20 mouse cellular contexts compared by ENCODE assay signal in genomic region chr11:108985836-108986235, GRCm38 (mm10).
DNase-seq lines count a peak whose midpoint lies in the region; ATAC-seq lines count a peak whose summit lies in the region.
"Had no signal": no experiment of that assay in that cellular context is flagged by ENCODE, and none has a peak within 500 bp of the region (broad histone marks: within the 10 kb centered on the region; RNA-seq: fewer than 3 reads in every experiment).

No protein-coding gene starts in this region.

- H3K4me3 ChIP-seq in forebrain, embryonic 11.5 days (ENCODE audit: low read depth, low read length): no peak overlapping the region
- H3K4me3 ChIP-seq in forebrain, embryonic 16.5 days (replicated peaks; ENCODE audit: low read length): no peak overlapping the region
- no peak overlapping the region for H3K4me3 ChIP-seq in hindbrain, embryonic 12.5 days
- H3K4me3 ChIP-seq in hindbrain, embryonic 14.5 days (replicated peaks; ENCODE audit: low read length): no peak overlapping the region
- H3K4me3 ChIP-seq: embryonic facial prominence, embryonic 15.5 days; erythroblast, embryonic 14.5 days; forebrain, embryonic 12.5 days; gastrocnemius, adult 2 months; intestine, embryonic 15.5 days had no signal

- no peak overlapping the region for H3K27ac ChIP-seq in forebrain, embryonic 11.5 days (ENCODE audit: low read depth, low read length)
- H3K27ac ChIP-seq in forebrain, embryonic 16.5 days (ENCODE audit: low read length): no peak overlapping the region
- peak overlapping the region; percentile 12; the same call in 1 of the 2 replicates for H3K27ac ChIP-seq in hindbrain, embryonic 12.5 days
- no peak overlapping the region for H3K27ac ChIP-seq in hindbrain, embryonic 14.5 days
- H3K27ac ChIP-seq: embryonic facial prominence, embryonic 15.5 days; forebrain, embryonic 12.5 days; gastrocnemius, adult 2 months; intestine, embryonic 15.5 days had no signal

- no peaks in the 10 kb centered on the region for H3K36me3 ChIP-seq in forebrain, embryonic 11.5 days (ENCODE audit: control insufficient read depth, insufficient read depth, low read length)
- H3K36me3 ChIP-seq in forebrain, embryonic 16.5 days (ENCODE audit: control insufficient read depth, insufficient read depth): no peaks in the 10 kb centered on the region
- H3K36me3 ChIP-seq in hindbrain, embryonic 12.5 days: no peaks in the 10 kb centered on the region
- H3K36me3 ChIP-seq in hindbrain, embryonic 14.5 days (replicated peaks; ENCODE audit: control insufficient read depth, insufficient read depth): no peaks in the 10 kb centered on the region
- H3K36me3 ChIP-seq: embryonic facial prominence, embryonic 15.5 days; forebrain, embryonic 12.5 days; intestine, embryonic 15.5 days had no signal

- H3K9me3 ChIP-seq in forebrain, embryonic 11.5 days (ENCODE audit: control insufficient read depth, low read length): no peaks in the 10 kb centered on the region
- no peaks in the 10 kb centered on the region for H3K9me3 ChIP-seq in forebrain, embryonic 16.5 days (ENCODE audit: control insufficient read depth, low read length)
- H3K9me3 ChIP-seq in hindbrain, embryonic 12.5 days (replicated peaks): no peaks in the 10 kb centered on the region
- no peaks in the 10 kb centered on the region for H3K9me3 ChIP-seq in hindbrain, embryonic 14.5 days (ENCODE audit: control insufficient read depth, low read length)
- H3K9me3 ChIP-seq: embryonic facial prominence, embryonic 15.5 days; forebrain, embryonic 12.5 days; intestine, embryonic 15.5 days had no signal

- no peaks in the 10 kb centered on the region for H3K4me1 ChIP-seq in forebrain, embryonic 11.5 days (replicated peaks; ENCODE audit: control insufficient read depth, insufficient read depth, low read length)
- no peaks in the 10 kb centered on the region for H3K4me1 ChIP-seq in forebrain, embryonic 16.5 days (replicated peaks; ENCODE audit: control insufficient read depth, insufficient read depth, low read length)
- peaks cover 8% of the 10 kb centered on the region; the same call in 1 of the 2 replicates for H3K4me1 ChIP-seq in hindbrain, embryonic 12.5 days
- H3K4me1 ChIP-seq in hindbrain, embryonic 14.5 days (replicated peaks; ENCODE audit: control insufficient read depth, insufficient read depth, low read length): no peaks in the 10 kb centered on the region
- H3K4me1 ChIP-seq: intestine, embryonic 15.5 days had no signal

- no peak for ATAC-seq in forebrain, embryonic 11.5 days (replicated peaks; ENCODE audit: low FRiP score)
- ATAC-seq in forebrain, embryonic 16.5 days: no peak
- ATAC-seq in hindbrain, embryonic 12.5 days (ENCODE audit: low FRiP score): no peak
- ATAC-seq in hindbrain, embryonic 14.5 days (ENCODE audit: low FRiP score): no peak
- ATAC-seq: intestine, embryonic 15.5 days; Patski had no signal

- DNase-seq in forebrain, embryonic 11.5 days (ENCODE audit: low spot score): peak; percentile 45
- DNase-seq in hindbrain, embryonic 14.5 days (ENCODE audit: low spot score): no peak
- peak; percentile 38 for DNase-seq in right cerebral cortex, postnatal 4 days
- no peak for DNase-seq in right cerebral cortex, adult 2 months (ENCODE audit: low spot score in 2 of 2)
- DNase-seq in layer of hippocampus, adult 9-10 months (ENCODE audit: low spot score): no peak
- DNase-seq: adrenal gland, adult 2 months; adrenal gland, postnatal 25 days; cerebellum, adult 8-10 months; gastrocnemius, adult 2 months; gastrocnemius, postnatal 25 days; heart, postnatal 10 days; heart, postnatal 4 days; kidney, adult 18-20 months had no signal

- no peak overlapping the region for H3K4me2 ChIP-seq in forebrain, embryonic 11.5 days (ENCODE audit: low read depth, low read length, severe bottlenecking)
- no peak overlapping the region for H3K4me2 ChIP-seq in forebrain, embryonic 16.5 days (ENCODE audit: low read length)
- no peak overlapping the region for H3K4me2 ChIP-seq in hindbrain, embryonic 12.5 days (replicated peaks)
- H3K4me2 ChIP-seq in hindbrain, embryonic 14.5 days (replicated peaks): no peak overlapping the region
- H3K4me2 ChIP-seq: embryonic facial prominence, embryonic 15.5 days; forebrain, embryonic 12.5 days; intestine, embryonic 15.5 days had no signal

- no peaks in the 10 kb centered on the region for H3K27me3 ChIP-seq in forebrain, embryonic 11.5 days (ENCODE audit: control insufficient read depth, insufficient read depth, low read length)
- H3K27me3 ChIP-seq in forebrain, embryonic 16.5 days (replicated peaks; ENCODE audit: control insufficient read depth, insufficient read depth, low read length): no peaks in the 10 kb centered on the region
- no peaks in the 10 kb centered on the region for H3K27me3 ChIP-seq in hindbrain, embryonic 12.5 days
- no peaks in the 10 kb centered on the region for H3K27me3 ChIP-seq in hindbrain, embryonic 14.5 days (ENCODE audit: control insufficient read depth, insufficient read depth, low read length)
- H3K27me3 ChIP-seq: embryonic facial prominence, embryonic 15.5 days; forebrain, embryonic 12.5 days; intestine, embryonic 15.5 days; Patski had no signal

- no peak overlapping the region for H3K9ac ChIP-seq in forebrain, embryonic 11.5 days (ENCODE audit: low read length)
- no peak overlapping the region for H3K9ac ChIP-seq in forebrain, embryonic 16.5 days (replicated peaks; ENCODE audit: low read depth, low read length)
- H3K9ac ChIP-seq in hindbrain, embryonic 12.5 days: no peak overlapping the region
- H3K9ac ChIP-seq in hindbrain, embryonic 14.5 days: no peak overlapping the region
- H3K9ac ChIP-seq: embryonic facial prominence, embryonic 15.5 days; forebrain, embryonic 12.5 days; intestine, embryonic 15.5 days had no signal

- 88% methylated on average over 7 of the region's 7 CpGs for WGBS in forebrain, embryonic 11.5 days
- WGBS in forebrain, embryonic 16.5 days: 64% methylated on average over 7 of the region's 7 CpGs
- 79% methylated on average over 7 of the region's 7 CpGs for WGBS in hindbrain, embryonic 12.5 days
- 69% methylated on average over 7 of the region's 7 CpGs for WGBS in hindbrain, embryonic 14.5 days

Comparison
In these comparisons a context has a peak if more than half of its experiments do, and no peak if none do; other contexts are left out.
1. DNase-seq: peak in forebrain, embryonic 11.5 days (single experiment) and right cerebral cortex, postnatal 4 days (single experiment); none in hindbrain, embryonic 14.5 days (single experiment), right cerebral cortex, adult 2 months (0 of 2) and layer of hippocampus, adult 9-10 months (single experiment).